Mouse (Mus musculus): ENCODE measurements around the gene Wdr63. TPM values are rescaled to one million over a fixed set of nuclear protein-coding genes. Genes with fewer than 3 reads are reported as not detected.

The Wdr63 gene
- total and polyA plus RNA-seq, 3 experiments: not detected

DNA sequence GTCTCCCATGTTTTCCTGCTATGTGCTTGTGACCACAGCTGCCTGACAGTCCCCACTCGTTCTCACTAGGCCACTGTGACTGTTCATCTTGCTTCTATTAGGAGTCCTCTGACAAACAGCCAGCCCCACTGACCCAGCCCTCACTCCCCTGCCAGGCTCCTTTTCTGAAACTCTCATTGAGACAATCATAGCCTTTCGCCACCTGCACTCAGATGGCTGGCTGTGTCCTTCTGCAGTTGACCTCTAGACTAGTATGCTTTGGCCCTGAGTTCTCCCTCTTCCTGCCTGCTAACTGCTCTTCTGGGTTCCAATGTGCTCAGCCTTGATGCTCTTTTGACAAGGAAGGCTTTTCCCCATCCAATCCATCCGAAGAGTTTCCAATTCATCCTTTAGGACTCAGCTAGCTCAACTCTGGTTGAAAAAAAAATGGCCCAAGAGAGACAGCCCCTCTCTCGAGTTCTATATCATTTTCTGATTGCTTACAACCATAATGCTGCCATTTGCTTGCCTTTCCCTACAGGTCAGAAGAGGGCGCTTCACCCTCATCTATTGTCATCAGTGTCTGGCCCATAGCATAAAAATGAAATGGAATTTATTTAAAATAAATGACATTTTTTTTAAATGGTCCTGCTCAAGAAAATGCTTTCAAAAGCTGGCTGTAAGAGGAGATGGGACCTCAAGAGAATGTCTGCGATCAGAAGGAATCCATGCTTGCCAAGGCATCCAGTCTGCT, 54.7 kb downstream of the Wdr63 start:
- no peak for DNase-seq

- DNase-seq: peak; percentile 11
Measured at GRCm38 (mm10) chr3:146051277-146052007, 56.5 kb downstream of the Wdr63 start.

- no peak for DNase-seq
Measured at GRCm38 (mm10) chr3:146049951-146050350, 58.0 kb downstream of the Wdr63 start.

DNA sequence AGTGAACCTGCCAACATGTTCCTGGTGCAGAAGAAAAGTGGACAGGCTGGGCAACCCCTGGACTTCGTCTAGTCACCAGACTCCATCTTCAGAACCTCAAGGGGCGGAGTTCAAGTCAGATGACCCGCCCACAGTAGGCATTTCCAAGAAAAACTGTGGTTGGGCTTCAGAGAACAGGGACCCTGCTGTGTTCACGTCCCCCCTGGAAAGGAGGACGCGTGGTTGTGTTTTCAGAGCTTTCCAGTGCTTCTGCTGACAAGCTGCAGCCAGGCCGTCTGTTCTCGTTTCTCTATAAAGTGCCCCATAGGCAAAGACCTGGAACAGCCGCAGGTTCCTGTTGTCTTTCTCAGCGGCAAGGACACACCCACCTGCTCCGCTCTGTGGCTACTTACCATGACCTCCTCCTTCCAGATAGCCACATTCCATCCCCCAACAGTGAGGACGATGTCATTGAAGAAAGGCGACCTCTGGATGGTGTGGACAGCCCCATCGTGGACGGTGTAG, 60.2 kb downstream of the Wdr63 start:
- peak; percentile 12 for DNase-seq

- no peak for DNase-seq
Measured at GRCm38 (mm10) chr3:146046076-146046475, 61.9 kb downstream of the Wdr63 start.

- DNase-seq: no peak
Measured at GRCm38 (mm10) chr3:146044977-146045376, 63.0 kb downstream of the Wdr63 start.

DNA sequence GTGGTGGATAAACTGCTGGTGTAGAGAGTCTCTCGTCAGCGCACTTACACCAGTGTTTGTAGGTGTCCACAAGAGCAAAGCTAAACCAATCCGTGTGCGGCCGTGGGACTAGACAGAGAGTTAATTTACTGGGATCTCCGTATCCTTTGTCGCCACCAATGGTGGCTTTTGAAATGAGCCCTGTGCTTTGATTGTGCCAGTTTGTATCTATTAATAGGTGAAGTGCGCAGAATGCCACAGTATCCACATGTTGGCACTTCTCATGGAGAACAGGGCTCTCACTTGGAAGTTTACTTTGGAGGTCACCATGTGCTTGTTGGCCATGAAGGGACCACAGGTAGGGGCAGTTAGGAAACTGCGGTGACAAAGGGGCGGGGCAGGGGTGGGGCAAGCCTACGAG, 66.5 kb downstream of the Wdr63 start:
- no peak for DNase-seq

DNA sequence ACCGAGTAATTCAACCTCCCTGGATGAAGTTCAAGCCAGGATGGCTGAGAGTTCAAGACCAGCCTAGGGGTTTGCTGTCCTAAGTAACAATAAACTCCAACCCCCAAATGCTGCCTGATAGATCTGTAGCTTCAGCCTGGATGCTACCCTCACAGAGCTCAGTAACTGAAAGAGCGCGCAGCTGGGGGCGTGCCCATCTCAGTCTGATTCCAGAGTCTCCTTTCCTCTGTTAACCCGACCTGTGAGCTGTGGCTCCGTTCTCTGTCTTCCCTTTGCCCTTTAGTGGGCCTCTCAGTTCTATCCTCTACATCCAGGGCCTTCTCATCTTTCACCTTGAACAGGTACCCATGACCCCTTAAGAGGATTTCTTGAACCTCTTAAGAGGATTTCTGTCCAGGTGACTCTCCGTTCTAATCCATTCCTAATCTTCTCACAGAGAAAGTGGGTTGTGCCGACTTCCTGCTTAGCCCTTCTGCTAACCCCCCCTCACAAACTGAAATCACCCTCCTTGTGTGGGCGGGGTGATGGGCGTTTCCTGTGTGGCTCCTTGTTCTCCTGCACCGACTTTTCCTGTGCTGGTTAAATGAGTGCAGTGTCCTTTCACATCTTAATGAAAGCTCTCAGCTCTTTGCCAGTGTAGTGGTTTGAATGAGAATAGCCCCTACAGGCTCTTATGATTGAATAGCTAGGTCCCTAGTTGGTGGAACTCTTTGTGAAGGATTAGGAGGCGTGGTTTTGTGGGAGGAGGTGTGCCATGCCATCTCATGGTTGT, 68.6 kb downstream of the Wdr63 start:
- DNase-seq: no peak

- no peak for DNase-seq
Measured at GRCm38 (mm10) chr3:146037906-146038305, 70.0 kb downstream of the Wdr63 start.

DNA sequence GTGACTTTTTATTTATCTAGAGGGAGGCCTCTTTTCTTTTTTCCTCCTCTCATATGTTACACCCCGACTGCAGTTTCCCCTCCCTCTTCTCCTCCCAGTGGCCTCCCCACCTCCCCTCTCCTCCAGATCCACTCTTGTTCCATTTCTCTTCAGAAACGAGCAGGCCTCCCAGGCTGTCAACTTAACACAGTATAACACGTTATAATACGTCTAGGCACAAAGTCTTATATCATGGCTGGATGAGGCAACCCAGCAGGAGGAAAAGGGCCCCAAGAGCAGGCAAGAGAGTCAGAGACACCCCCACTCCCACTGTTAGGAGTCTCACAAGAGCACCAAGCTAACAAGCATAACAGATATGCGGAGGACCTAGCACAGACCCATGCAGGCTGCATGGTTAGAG, 75.0 kb downstream of the Wdr63 start:
- DNase-seq: no peak

- DNase-seq: no peak
Measured at GRCm38 (mm10) chr3:146030255-146030836, 77.6 kb downstream of the Wdr63 start.

DNA sequence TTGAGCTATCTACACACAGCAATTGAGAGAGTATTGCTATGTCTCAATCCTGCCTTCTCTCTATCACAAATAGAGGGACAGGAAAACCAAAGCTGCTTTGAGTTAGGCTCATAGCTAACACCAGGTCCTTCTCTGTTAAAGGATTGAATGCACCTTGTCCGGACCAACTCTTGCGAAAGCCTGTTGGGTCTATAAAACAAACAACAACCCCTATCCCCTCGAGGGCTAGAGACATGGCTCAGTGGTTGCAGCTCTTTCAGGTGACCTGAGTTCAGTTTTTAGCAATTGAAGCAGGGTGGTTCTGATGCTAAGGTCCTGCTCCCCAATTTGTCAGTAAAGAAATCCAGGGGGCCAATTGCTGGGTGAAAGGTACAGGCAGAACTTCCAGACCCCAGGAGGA, 78.7 kb downstream of the Wdr63 start:
- DNase-seq: no peak

DNA sequence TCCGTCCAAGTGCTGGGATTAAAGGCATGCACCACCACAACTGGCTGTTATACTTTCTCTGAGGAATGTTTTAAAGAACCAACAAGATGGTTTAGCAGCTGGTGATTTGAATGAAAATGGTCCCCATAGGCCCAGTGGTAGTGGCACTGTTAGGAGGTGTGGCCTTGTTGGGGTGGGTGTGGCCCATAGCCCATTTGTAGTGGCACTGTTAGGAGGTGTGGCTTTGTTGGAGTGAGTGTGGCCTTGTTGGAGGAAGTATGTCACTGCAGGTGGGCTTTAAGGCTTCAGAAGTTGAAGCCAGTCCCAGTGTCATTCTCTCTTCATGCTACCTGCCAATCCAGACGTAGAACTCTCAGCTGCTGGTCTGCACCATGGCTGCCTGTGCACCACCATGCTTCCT, 79.5 kb downstream of the Wdr63 start:
- no peak for DNase-seq

DNA sequence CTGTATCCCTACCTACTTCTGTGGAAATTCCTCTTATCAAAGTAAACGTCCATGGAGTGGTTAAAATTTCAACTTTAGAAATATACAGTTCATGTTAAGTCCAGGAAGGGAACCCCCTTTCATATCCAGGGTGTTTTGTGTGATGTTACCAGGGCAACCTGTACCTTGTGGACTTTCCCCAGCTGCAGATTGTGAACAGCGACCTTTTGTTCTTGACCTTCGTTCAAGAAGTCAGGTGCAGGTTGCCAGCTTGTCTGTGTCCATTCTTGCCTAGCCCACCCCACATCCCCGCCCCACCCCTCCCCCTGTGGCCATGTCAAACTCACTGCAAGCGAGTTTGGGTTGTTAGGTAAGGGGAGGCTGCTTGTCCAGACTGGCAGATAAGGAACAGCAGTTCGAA, 80.8 kb downstream of the Wdr63 start:
- no peak for DNase-seq

GRCm38 (mm10) chr3:146025499-146025898, 82.4 kb downstream of the Wdr63 start:
- no peak for DNase-seq

DNA sequence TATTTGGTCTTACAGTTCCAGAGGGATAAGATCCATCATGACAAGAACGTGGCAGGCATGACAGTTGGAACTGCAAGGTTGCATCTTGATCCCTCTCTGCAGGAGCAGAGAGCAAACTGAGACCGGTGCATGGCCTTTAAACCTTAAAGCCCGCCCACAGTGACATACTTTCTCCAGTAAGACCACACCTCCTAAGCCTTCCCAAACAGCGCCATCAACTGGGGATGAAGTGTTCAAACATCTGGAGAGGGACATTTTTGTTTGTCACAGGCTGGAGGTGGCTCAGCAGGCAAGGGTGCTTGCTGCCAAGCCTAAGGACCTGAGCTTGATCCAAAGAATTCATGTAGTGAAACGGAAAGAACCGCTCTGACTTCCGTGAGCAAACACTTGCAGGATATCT, 83.2 kb downstream of the Wdr63 start:
- no peak for DNase-seq

DNA sequence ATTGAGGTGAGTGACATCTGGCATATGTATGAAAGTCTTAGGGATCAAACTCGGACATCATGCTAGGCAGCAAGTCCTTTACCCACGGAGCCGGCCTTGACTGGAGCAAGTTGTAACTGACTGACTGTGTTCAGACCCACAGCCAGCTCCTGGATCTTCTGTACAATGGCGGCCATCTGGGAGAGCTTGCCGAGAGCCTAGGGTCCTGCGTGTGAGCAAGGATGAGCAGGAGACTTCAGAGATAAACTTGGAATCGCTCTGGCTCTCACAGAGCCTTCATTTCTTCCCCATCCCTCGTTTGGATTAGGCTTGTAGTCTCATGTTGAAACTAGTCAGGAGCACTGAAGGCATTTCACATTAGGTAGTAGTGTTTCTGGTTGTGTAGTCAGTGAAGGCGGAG, 85.7 kb downstream of the Wdr63 start:
- no peak for DNase-seq

DNA sequence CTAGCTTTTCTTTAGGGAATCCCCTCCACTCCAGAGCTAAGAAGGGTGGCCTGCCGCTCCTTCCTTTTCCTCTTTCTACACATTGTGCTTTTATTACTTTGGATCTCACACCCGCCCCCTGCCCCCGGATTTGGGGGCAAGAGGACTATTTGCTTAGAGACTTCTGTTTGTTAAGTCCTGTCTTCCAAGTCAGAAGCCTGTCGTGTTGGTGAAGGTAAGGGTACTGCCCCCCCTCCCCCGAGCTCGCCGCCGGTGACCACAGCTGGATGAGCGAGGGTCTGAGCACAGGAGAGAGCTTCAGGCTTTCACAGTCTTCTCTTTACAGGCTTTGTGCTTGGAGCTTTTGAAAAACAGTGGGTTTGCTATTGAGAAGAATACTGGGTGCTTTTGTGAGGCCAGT, 90.4 kb downstream of the Wdr63 start:
- no peak for DNase-seq

- DNase-seq: no peak
Measured at GRCm38 (mm10) chr3:146016979-146017378, 91.0 kb downstream of the Wdr63 start.

GRCm38 (mm10) chr3:146014321-146014720, 93.6 kb downstream of the Wdr63 start:
- no peak for DNase-seq

- no peak for DNase-seq
Measured at GRCm38 (mm10) chr3:146013490-146013889, 94.4 kb downstream of the Wdr63 start.

DNA sequence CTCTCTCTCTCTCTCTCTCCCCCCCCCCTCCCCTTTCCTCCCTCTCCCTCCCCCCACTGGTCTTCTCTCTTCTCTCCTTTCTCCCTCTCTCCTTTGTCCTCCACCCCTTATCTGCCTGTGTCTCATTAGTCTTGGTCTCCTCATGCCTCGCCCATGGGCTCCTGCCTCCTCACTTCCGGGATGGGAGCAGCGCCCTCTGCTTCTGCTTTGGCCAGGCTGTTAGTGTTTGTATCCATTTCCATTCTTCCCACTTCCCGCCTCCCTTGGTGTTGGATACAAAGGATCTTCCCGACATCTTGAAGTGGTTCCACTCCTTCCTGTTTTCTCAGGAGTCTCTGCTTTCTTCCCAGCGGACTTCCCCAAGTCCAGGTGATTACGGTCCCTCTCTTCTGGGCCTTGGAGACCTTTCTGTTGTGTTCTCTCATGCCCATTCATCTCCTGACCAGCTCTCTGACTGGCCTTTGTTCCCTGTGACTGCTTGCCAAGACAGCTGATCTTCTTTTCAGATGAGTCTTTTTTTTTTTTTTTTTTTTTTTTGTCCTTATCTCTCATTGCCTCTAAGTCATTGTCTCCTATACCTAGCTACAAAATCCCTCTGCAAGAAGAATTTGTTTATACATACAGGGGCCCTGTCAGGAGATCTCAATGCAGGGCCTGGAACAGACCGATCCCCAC, 96.2 kb downstream of the Wdr63 start:
- no peak for DNase-seq

Measured in adrenal gland, adult 2 months (tissue).